Mouse (Mus musculus) ES-Bruce4 (cell line): ENCODE results near the gene Rcsd1.

Source experiments
- CTCF ChIP-seq: IDR thresholded peaks from one replicate; pipeline ENCODE4 v1.8.1; 2011; ENCODE audit warnings: low read depth, low read length
- EP300 ChIP-seq: IDR thresholded peaks from 2 replicates; pipeline ENCODE4 v1.6.1; 2011; ENCODE audit warnings: low read depth, low read length; ENCODE audit not compliant: insufficient read depth
- POLR2A ChIP-seq: IDR thresholded peaks from one replicate; pipeline ENCODE4 v1.8.1; 2011; ENCODE audit warnings: low read length; ENCODE audit not compliant: insufficient read depth

- TF ChIP-seq POLR2A (no peak), CTCF (no peak), EP300 (no peak)
Observed at GRCm38 (mm10) chr1:165682056-165682853, 27.3 kb downstream of the Rcsd1 start.
